Mouse (Mus musculus) frontal cortex, postnatal 36 days (tissue): ENCODE results near the gene Celf2.

ENCODE experiments used
- DNase-seq, 2 experiments: peaks; one replicate each; pipeline ENCODE4 v3.0.0; 2022; ENCODE audit warnings: low spot score in 2 of 2

Celf2 gene

DNA sequence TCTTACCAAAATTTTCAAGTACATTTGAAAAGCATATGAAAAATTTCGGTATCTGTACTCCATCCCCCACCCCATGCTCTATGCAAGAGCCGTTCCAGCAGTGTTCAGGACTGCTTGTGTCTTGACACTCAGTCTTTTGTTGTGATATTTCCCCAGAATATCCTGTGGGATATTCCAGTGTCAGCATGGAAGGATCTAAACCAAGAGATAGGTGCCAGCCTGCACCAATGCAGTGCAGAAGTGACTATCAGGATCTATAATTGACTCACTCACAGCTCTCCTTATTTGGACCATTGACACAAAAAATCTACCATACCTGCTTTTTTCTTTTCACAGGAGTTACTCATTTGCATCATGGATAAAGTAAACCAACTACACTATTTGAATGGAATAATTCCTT lies 116.9 kb downstream of the Celf2 start:
- no peak for DNase-seq

DNA sequence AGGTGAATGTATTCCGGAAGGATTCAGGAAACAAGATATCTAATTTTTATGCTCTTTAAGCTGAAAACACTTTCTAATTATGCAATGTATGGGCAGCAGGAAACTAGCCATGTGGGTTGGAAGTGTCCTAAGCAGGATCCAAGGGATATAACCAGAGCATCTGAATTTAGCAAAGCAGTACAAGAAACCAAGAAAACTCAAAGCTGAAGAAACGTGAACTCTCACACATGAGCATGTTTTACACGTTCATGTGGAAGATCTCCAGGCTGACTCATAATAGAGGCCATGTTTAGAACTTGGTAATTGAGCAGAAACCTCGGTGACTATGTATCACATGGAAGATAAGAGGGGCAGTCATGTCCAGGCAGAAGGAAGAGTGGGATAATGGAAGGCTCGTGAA lies 120.1 kb downstream of the Celf2 start:
- DNase-seq, result no peak

DNA sequence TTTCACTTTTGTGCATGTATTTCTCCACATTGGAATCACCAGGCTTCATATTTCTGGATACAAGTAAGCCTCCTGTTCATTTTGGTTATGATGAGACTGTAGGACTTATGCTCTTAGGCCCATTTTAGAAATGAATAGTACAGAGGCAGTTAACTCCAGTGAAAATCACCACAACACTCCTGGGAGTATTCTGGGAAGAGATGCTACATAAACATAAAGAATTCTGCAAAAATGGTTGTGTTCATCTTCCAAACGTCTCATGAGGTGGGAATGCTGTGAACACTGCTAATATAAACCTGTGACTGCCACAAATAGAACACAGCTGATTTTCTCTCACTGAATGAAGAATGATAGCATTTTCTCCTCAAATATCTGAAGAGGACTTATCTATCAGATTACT lies 130.6 kb downstream of the Celf2 start:
- no peak for DNase-seq

DNA sequence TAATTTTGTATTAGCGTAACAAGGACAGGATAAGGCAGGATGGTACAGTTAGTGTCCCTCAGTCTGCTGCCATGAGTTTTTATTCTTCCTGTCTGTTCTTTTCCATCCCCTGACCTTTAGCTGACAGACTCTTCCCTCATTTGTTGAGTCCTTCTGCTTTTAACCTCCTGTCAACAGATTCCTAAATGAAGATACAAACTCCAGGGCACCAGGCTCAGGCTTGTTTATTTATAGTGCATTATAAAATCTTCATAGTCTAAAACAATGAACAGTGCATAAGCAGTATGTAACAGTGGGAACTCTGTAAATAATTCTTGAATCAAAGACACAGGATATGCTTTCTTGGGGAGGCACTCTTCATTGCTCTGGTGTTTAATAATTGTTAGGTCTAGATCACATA lies 131.5 kb downstream of the Celf2 start:
- no peak for DNase-seq

DNA sequence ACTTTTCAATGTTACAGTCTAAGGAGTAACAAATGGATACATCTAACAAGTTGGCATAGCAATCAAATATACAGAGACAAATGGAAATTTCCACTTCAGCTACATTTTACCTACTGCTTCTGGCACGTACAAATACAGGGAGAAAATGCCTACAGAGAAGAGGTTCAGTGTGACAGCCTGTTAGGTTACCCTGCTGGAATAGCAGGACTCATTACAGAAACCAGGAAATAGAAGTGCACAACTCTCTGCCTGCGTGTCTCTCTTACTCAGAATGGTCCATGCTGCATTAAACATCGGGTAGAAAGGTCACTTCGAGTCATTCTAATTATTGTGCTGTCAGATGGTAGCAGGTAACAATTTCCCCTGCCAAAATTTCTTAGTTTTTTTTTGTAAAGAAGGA lies 141.6 kb downstream of the Celf2 start:
- no peak for DNase-seq

DNA sequence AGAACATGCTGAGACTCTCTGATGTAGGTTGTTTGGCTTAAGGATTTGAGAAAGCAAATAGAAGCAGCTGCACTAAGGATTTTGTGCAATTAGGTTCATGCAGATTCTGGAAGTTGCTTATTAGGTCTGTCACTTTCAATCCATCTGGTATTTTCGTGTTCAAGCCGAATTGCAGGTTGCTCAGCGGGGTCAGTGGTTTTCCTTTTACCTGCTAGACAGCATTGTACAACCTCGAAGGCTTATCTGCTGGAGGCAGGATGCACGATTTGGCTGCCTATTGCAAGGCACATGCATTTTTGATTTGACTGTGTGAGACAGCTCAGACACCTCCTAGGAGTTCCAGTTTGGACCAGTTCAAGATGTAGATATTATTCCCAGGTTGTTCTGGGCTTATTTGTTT lies 149.8 kb downstream of the Celf2 start:
- no peak for DNase-seq

DNA sequence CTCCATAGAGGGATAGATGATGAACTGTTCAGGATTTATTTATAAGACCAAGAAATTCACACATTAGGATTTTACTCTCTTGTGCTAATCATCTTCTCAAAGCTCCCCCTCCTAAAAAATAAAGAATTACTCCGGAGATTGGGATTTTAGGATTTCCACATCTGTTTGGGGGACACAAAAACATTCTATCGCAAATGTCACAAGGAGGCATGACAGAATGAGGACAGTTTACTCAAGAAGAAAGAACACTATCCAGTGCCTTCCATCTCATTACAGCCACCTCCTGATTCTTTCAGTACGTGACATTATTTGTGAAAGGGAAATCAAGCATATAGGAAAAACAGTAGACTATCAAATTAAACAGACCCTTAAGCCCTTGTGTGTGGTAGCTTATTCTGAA lies 150.5 kb downstream of the Celf2 start:
- DNase-seq, result no peak

DNA sequence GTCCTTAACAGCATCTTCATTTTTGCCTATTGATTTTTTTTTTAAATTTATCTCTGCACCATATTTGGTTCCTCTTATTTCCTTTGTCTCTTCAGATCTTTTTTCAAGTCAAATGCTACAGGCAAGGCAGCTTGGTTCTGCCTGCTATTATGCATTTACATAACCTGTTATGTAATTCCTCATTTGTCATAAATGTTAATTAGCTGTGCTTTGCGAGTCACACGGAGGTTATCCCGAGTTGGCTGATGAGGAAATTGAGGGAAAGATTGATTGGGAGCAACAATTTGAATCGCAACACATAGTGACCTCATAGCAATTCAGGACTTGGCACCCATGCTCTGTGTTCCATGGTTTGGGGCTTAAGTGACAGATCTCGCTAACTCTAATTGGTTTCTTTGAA lies 158.1 kb downstream of the Celf2 start:
- no peak for DNase-seq

DNA sequence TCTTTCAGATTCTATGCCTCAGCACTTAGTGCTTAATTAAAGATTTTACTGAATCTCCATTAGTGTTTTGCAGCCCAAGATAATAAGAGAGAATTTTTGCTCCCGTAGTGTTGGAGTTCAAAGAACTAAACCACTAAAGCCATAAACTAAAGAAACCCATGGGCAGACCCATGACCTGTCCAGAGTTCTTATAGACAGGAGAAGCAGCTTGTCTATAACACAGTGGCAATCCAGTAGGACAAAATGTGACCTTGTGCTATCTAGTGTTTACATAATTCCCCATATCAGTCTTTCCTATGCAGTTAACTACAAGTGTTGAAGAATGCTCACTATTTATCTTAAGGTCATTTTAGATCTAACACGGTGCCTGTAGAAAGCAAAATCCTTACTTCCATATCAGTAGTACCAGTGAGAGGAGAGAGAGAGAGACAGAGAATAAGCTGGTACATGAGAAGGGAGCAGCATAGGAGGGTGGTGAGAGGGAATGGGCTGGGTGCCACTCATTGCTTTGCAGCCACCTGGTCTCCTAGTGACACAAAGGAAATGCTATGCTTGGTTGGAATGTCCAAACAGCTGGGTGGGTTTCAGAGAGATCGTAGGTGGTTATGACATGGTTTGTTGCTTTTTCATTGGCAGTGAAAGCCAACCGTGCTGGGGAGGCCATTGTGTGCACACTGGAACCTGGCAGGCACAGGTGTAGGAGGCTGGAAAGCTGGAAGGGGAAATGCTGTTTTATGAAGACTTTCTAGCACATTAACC lies 162.5 kb downstream of the Celf2 start:
- peak in 1 of 2 experiments; percentile 37 for DNase-seq

DNA sequence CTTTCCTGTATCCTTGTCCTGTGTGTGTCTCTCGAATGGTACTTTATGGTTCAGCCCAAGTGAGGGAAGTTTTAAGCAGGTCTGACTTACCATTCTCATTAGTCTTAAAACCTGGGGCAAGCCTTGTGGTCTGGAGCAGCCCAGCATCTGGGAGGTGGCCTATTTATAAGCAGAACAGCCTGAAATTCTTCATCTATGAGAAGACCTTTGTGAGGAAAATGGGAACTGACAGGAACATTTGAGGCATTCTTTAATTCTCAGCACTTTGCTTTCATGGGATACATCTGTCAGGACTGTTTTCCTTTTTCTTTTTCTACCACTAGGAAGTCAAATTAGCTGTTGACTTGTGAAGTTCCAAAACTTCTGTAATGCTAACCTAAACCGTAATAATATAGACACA lies 164.4 kb downstream of the Celf2 start:
- no peak for DNase-seq

DNA sequence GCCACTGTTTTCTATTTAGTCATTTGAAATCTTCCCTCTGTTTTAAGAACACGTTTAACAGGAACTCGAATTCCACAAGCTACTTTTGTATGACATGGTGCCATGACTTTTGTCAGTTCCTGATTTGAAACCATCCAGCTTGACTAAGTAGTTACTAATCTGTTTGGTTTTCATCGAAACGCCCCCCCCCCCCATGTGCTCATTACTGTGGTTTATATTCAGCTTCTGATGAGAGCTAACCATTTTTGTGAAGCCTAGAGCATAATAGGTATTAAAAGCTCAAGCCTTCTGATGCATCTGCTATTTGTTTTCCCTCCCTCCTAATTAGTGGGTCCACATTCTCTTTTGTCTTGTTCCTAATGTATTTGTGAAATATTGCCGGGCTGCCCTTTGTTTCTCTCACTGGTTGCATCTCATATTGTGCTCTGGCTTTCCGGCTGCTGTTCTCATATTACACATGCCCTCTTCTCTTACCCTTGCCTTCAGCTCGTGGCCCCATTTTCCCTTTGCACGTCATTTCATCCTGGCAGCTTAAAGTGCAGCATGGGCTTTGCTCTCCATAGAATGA lies 166.4 kb downstream of the Celf2 start:
- no peak for DNase-seq

DNA sequence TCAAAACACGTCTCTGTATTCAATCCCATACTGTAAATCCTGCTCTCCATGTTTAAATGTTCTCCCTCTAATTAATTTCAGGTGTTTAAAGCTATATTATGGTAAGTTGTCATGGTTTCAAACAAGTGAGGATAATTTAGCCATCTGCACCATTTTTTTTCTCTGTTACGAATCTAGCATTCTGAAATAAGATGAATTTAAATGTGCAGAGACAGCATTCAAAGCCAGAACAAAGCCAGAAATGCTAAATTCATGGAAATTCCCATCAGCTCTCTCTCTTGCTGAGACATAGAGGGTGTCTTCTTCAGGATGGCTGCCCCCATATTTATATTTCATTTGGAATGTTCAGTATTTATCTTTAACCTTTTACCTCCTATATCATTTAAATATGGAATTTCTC lies 174.5 kb downstream of the Celf2 start:
- no peak for DNase-seq

DNA sequence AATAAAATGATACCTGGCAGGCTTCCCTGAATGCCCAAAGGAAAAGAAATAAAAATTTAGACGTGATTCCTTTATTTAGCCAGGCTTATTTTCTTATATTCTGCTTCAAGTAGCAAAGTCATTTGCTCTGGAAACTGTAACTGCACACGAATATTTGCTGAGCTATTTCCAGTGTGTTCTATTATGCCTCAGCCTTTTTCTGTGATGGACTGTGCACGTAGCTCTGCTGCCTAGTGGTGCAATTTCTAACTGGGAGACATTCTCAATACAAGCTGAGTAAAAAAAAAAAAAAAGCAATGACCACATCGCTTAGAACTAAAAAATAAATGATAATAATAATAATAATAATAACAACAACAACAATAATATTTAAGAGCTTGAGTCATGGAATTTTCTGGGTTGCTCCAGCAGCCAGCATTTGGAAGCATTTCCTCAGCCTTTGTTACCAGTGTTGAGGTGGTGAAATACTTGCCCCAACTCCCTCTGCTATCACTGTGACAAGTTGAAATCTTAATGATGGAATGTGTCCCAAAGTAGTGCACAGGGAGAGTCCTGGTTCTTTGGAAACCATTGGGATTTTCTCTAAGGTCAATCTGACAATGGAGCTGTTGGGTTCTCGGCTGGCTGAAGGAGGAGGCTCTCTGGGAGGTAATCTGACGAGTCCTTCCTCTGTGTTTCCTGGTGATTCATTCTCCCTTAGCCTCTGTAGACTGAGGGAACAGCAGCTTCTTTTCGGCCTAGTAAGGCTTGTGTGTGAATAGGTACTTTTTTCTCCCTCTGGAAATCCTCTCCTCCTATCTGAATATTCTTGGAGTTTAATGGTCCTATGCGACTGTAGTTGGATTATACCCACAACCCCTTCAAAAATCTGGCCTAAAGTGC lies 181.1 kb downstream of the Celf2 start:
- DNase-seq, result no peak

DNA sequence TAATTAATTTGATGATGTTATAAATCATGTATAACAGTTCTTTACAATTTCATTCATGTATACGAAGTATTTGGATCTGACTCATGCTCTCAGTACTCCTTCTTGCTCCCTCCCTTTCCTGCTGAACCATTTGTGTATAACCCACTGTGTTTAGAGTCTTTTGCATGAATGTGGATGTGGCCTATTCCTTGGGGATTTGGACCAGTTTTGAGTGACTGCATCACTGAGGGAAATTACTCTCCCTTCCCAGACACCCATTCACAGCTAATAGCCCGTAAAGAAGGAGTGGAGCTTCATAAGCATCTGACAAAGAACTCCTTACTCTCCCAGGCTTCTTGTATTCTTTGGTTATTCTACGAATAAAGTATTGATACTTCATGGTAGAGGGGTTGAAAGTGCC lies 189.6 kb downstream of the Celf2 start:
- DNase-seq, result no peak

DNA sequence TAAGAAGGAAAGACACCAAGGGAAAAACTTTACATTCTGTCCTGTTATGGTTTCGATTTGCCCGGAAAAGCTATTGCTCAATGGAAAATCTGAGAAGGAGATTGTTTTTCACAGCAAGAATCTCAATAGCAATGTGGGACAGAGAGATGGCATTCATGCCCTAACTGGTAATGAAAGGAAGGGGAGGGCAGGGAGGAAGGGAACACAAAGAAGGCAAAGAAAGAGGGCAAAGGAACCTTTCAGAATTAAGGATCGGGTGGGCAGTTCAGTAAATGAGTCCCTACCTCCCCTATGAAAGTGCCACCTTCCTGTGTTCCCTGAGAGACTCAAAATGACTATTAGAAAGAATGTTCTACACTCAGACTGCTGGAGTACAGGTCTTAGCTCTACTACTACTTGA lies 197.6 kb downstream of the Celf2 start:
- DNase-seq, result no peak

DNA sequence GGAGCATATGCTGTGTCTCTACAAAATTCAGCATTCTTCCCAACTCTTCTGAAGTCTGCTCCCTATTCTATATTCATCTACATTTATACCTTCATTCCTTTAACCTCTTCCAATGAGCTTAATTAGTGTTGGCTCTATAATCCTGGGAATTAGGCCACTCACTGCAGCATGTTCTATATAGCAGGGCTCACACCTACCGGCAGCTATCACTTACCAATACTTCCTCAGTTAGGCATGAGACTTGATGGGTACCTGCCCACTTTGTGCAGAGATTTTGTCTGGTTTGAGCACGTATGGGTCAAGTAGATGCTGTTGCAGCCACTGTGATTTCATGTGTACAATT lies 198.6 kb downstream of the Celf2 start:
- DNase-seq, result no peak

DNA sequence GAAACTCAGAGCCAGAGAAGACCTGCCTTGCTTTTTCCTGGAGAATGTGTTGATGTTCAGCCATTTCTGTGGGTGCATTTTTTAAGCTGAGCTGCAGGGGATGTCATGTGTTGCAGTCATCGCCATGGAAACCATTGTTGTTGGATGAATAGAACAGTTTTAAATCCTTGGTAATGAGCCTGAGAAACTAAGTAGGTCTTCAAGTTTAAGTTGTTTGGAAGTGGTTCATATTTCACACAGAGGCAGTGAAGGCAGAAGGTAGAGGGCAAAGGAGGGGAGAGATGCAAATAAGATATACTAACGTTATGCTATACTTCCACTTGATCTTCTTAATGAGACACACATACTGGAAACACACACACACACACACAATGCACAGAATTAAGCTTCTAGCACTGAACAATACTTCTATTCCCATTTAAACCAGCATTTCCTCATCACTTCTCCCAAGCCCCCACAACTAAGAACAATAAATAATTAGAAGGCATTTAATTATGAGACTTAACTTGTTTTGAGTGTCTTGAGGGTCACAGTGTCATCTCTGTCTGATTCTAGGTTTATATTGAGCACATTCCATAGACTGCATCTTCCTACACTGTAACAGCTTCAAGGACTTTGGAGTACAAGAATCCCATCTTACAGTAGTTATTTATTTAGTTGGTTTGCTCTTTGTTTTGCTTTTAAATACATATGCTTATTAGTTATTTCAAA lies 199.1 kb downstream of the Celf2 start:
- no peak for DNase-seq

DNA sequence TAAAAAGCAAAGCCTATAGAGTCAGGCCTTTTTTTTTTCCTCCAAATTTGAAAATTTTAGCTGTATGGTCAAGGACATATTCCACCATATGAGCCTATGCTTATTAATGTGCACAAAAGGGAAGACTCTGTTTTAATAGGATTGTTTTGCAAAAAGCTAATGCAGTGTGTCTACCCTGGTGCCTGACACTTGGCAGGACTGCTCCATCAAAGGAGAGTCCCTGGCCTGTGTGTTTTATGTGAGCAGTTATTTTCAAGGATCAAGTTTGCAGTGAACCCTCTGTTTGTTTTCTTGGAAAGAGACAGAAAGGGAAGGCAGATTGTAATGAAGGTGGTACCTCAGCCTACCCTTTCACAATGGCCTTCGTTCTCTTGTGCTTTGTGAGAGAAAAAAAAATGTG lies 200.0 kb downstream of the Celf2 start:
- DNase-seq, result no peak

DNA sequence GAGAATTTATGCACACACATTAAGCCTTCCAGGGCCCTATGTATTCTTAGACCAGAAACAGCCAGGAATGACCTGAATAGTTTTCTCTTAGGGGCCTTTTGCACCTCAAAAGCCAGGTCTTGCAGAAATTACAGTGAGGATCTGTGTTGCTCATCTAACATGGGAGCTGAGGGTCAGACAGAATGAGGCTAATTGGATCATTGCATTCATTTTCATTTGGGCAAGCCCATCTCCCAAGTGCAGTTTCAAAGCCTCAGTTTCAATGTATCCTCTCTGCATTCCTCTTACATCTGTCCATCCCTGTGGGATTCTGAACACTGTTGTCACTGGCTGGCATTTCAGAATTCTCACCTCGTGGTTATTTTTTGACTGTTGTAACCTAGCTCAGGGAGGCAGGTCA lies 200.6 kb downstream of the Celf2 start:
- no peak for DNase-seq

DNA sequence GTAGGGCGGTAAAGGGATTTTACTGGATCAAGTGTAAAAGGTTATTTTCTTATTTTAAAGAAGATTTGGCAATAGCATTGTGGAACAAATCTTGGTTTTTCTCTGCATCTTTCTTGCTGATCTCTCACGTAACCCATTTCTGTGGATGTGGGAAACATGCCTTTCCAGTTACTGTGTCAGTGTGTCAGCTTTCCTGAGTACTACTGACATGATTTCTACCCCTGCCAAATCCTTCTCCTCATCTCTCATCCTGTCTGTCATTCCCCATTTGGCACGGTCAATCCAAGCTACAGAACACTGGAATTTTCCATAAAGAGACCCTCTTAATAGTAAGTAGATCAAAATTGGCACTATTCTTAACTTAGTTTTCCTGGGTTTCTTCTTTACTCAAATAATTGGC lies 221.9 kb downstream of the Celf2 start:
- no peak for DNase-seq

DNA sequence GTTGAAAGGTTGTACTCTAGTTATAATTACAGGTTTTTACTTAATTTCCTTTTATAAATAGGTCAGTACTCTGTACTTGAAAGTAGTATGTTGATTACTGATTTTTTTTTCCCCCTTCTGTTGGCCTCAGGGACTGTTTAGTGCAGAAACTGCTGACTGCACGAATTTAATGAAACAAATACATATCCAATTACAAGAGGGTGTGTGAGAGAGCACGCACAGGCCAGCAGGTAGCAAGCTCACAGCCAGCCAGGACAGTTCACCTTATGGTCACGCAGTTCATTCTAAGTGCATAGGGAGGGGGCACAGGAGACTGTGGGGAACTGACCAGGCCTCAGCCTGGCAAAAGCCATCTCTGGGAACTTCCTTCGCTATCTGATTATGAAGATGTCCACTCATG lies 236.1 kb downstream of the Celf2 start:
- DNase-seq, result no peak

DNA sequence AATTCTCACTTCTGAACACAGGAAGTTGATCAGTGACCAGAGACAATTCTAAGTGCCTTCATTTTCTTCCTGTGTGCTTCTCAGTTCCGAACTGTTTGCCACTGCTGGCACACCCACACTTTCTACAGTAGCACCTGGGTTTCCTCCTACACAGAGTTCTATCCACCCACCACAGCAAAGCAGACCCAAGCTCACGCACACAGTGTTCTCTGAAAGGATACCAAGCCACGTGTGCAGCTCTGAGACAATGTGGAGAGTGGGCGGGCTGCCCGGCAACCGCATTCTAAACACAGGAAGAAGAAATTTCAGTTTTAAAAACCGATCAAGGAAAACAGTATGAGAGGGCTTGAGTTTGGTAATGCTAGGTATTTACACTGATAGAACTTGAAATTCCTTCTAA lies 239.3 kb downstream of the Celf2 start:
- peak; percentile 82 to 91 for DNase-seq
